Comparison of ENCODE assay signal across 8 mouse cellular contexts in the genomic region with DNA sequence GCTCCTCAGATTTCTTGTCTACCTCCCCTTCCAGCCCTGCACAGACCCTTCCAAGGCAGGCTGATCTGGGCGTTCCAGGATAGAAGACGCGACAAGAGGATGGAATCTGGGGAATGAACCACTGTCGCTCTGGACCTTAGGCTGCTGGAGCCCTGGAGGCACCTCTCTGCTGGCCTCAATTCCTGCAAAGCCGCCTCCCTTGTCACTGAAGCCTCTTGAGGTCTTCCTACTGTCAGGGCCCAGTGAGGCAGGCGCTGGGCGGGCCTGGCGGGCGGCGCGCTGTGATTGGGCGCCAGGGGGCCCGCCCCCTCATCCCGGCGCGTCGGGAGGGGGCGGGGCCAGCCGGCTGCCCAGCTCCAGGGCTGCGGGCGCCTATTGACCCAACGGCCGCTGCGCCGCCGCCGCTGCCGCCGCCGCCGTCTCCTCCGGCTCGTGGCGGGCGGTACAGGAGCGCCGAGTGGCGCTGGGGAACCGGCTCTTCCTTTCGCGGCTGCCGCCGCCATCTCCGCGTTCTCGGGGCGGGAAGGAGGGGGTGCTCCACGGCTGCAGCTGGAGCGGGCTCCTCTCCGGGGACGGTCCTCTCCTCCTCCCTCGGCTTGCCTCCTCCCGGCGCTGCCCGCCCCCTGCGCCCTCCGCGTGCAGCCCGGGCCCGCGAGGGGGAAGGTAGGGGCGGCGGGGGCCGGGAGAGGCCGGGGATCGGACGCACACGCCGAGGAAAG. TPM values are rescaled to one million over a fixed set of nuclear protein-coding genes. Genes with fewer than 3 reads are reported as not detected.
DNase-seq lines count a peak whose midpoint lies in the region; ATAC-seq and TF ChIP-seq lines count a peak whose summit lies in the region.

TSS of gene Man2a1 (plus strand) at position 365 of the 719 bp plus-strand sequence.

- peak within 1 kb of the TSS; percentile 97 for H3K4me2 ChIP-seq in forebrain, postnatal 0 days (ENCODE audit: low read depth)
- H3K4me2 ChIP-seq in neural tube, embryonic 15.5 days: peak within 1 kb of the TSS; percentile 95

- peak; percentile 81; the same call in 1 of the 2 replicates for TF ChIP-seq POLR2A in cerebellum, adult 2 months (IDR thresholded peaks at IDR 0.05; ENCODE audit: borderline replicate concordance, insufficient read depth, low read length)
- peak; percentile 79; the same call in 1 of the 2 replicates for TF ChIP-seq POLR2A in lung, adult 2 months (IDR thresholded peaks at IDR 0.05; ENCODE audit: borderline replicate concordance, extremely low read depth, low read depth, low read length)

- no peaks in the 10 kb centered on the region for H3K36me3 ChIP-seq in forebrain, postnatal 0 days (ENCODE audit: insufficient read depth)
- no peaks in the 10 kb centered on the region for H3K36me3 ChIP-seq in neural tube, embryonic 15.5 days

- TF ChIP-seq CTCF in cerebellum, adult 2 months (IDR thresholded peaks at IDR 0.05; ENCODE audit: borderline replicate concordance, insufficient read depth, low read depth, low read length): no peak
- TF ChIP-seq CTCF in forebrain, postnatal 0 days (IDR thresholded peaks at IDR 0.05; ENCODE audit: low read depth): no peak
- TF ChIP-seq CTCF in layer of hippocampus, adult 2 months (conservative IDR thresholded peaks at IDR 0.05): no peak
- TF ChIP-seq CTCF in lung, adult 2 months (IDR thresholded peaks at IDR 0.05; ENCODE audit: insufficient read depth, low read length): no peak

- WGBS in cerebellum, adult 2 months: 2% methylated on average over 54 of the region's 69 CpGs
- WGBS in forebrain, postnatal 0 days: under 1% methylated on average over 36 of the region's 69 CpGs
- under 1% methylated on average over 67 of the region's 69 CpGs for WGBS in lung, adult 2 months
- WGBS in neural tube, embryonic 15.5 days: under 1% methylated on average over 38 of the region's 69 CpGs

- peak within 1 kb of the TSS; percentile 78 for H3K27ac ChIP-seq in cerebellum, adult 2 months (ENCODE audit: insufficient read depth, low read length)
- peak within 1 kb of the TSS; percentile 89 for H3K27ac ChIP-seq in forebrain, postnatal 0 days (ENCODE audit: low read depth, low read length)
- peak within 1 kb of the TSS; percentile 92 for H3K27ac ChIP-seq in layer of hippocampus, adult 2 months
- peak within 1 kb of the TSS; percentile 88 for H3K27ac ChIP-seq in neural tube, embryonic 15.5 days (replicated peaks)

- H3K9me3 ChIP-seq in forebrain, postnatal 0 days (ENCODE audit: low read length): no peaks in the 10 kb centered on the region
- H3K9me3 ChIP-seq in neural tube, embryonic 15.5 days (replicated peaks): no peaks in the 10 kb centered on the region

- intact Hi-C loops in heart, postnatal 36 days (cut with DNase I): loop anchor here (2.0 to 5.0 kb wide), 3 partner anchors 20 to 272 kb away; partner anchors contain the start of gene Pja2

- no peaks in the 10 kb centered on the region for H3K27me3 ChIP-seq in cerebellum, adult 2 months (ENCODE audit: control insufficient read depth, insufficient read depth, low read length)
- no peaks in the 10 kb centered on the region for H3K27me3 ChIP-seq in forebrain, postnatal 0 days (ENCODE audit: insufficient read depth, low read length)
- no peaks in the 10 kb centered on the region for H3K27me3 ChIP-seq in neural tube, embryonic 15.5 days (replicated peaks)

- DNase-seq in MEL-GATA-1-ER (ENCODE audit: extremely low read depth, low read depth): peak; percentile 62
- peak; percentile 87 to 90 for DNase-seq in cerebellum, adult 2 months
- peak; percentile 91 for DNase-seq in forebrain, postnatal 0 days
- DNase-seq in heart, postnatal 36 days: peak; percentile 86 to 93
- peak; percentile 81 to 85 for DNase-seq in layer of hippocampus, adult 2 months (ENCODE audit: low spot score in 2 of 2)
- peak; percentile 87 for DNase-seq in lung, adult 2 months
- DNase-seq in testis, postnatal 14 days (ENCODE audit: low spot score): peak; percentile 86

- H3K4me3 ChIP-seq in cerebellum, adult 2 months (replicated peaks; ENCODE audit: insufficient read depth, low read depth, low read length): peak within 1 kb of the TSS; percentile 83
- peak within 1 kb of the TSS; percentile 89 for H3K4me3 ChIP-seq in forebrain, postnatal 0 days (ENCODE audit: low read depth, low read length)
- peak within 1 kb of the TSS; percentile 84 for H3K4me3 ChIP-seq in layer of hippocampus, adult 2 months
- H3K4me3 ChIP-seq in lung, adult 2 months (replicated peaks; ENCODE audit: extremely low read depth, low read depth, low read length): peak within 1 kb of the TSS; percentile 70
- peak within 1 kb of the TSS; percentile 80 for H3K4me3 ChIP-seq in neural tube, embryonic 15.5 days (replicated peaks)

- peak; percentile 94 for ATAC-seq in forebrain, postnatal 0 days
- peak; percentile 97 for ATAC-seq in neural tube, embryonic 15.5 days (ENCODE audit: low FRiP score)

- no peaks in the 10 kb centered on the region for H3K4me1 ChIP-seq in cerebellum, adult 2 months (ENCODE audit: control insufficient read depth, insufficient read depth, low read length)
- H3K4me1 ChIP-seq in forebrain, postnatal 0 days (ENCODE audit: insufficient read depth): no peaks in the 10 kb centered on the region
- H3K4me1 ChIP-seq in lung, adult 2 months (ENCODE audit: control insufficient read depth, insufficient read depth, low read length): peaks cover 14% of the 10 kb centered on the region
- peaks cover 44% of the 10 kb centered on the region for H3K4me1 ChIP-seq in neural tube, embryonic 15.5 days

- H3K9ac ChIP-seq in forebrain, postnatal 0 days: peak within 1 kb of the TSS; percentile 77
- peak within 1 kb of the TSS; percentile 81 for H3K9ac ChIP-seq in neural tube, embryonic 15.5 days (replicated peaks)

RNA-seq across cellular contexts. Expression of gene Man2a1, which starts in this region (rescaled TPM):
- polyA plus RNA-seq in cerebellum, adult 2 months (2012; rRNA removed): 5.7 TPM in 2 replicates
- total RNA-seq in forebrain, postnatal 0 days (2014; rRNA removed): 11.0 and 19.9 TPM in 2 replicates
- polyA plus RNA-seq in forebrain, postnatal 0 days (2015; fragmentation: Nextera tagmentation; extraction: Ambion mirVana): 1.4 and 2.2 TPM in 2 replicates
- total RNA-seq in heart, postnatal 36 days (2021): 10 to 100 TPM; 16.4 to 21.9 TPM
- 10 to 100 TPM; 14.6 to 16.2 TPM for total RNA-seq in layer of hippocampus, adult 2 months (2021)
- polyA plus RNA-seq in lung, adult 2 months (2012; rRNA removed): 15.3 and 16.9 TPM in 2 replicates
- 5.4 and 9.0 TPM in 2 replicates for polyA plus RNA-seq in neural tube, embryonic 15.5 days (2015; fragmentation: Nextera tagmentation; extraction: Ambion mirVana)

Comparison
In these comparisons a context has a peak if more than half of its experiments do, and no peak if none do; other contexts are left out.
1. Peak in every context shown above with its lines: DNase-seq, ATAC-seq, H3K4me3 ChIP-seq and H3K27ac ChIP-seq.